ENCODE assay signal across 8 mouse cellular contexts in the genomic region with DNA sequence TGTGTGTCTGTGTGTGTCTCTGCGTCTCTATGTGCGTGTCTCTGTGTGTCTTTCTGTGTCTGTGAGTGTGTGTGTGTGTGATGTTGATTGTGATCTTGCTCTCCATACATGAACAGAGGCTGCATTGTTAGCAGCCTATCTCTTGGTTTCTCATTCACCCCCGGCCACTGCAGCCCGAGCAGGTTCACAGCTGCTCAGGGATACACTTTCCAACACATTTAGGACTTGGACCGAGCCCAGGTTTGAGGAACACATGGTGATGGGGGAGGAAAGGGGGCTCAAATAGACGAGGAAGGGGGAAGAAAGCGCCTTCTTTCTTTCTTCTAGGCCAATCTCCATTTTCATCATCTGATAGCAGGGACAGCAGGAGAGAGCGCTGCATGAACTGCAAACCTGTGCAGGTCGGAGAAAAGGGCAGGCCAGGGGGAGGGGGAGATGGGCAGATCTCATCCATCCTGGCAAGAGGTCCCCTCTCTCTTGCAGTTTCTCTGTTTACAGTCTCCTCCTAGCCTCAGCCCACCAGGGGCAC.
A peak's percentile ranks its signal among the peaks of the same experiment; 100 is the strongest.
DNase-seq lines count a peak whose midpoint lies in the region; ATAC-seq and TF ChIP-seq lines count a peak whose summit lies in the region.

No protein-coding gene starts in this region.

- no peak for ATAC-seq in lung, embryonic 16.5 days (ENCODE audit: low read depth)
- peak; percentile 41; the same call in 1 of the 2 replicates for ATAC-seq in hindbrain, postnatal 0 days
- no peak; the same call in 1 of the 2 replicates for ATAC-seq in neural tube, embryonic 14.5 days (ENCODE audit: low read depth)

- H3K4me1 ChIP-seq in lung, embryonic 16.5 days (replicated peaks; ENCODE audit: control insufficient read depth, insufficient read depth, low read length), result peaks cover 62% of the 10 kb centered on the region
- peaks cover 15% of the 10 kb centered on the region; the same call in 1 of the 2 replicates for H3K4me1 ChIP-seq in hindbrain, postnatal 0 days (ENCODE audit: insufficient read depth, low read length)
- peaks cover 14% of the 10 kb centered on the region for H3K4me1 ChIP-seq in neural tube, embryonic 14.5 days (ENCODE audit: control insufficient read depth, insufficient read depth, low read length)

- DNase-seq in gastrocnemius, postnatal 10 days, result peak; percentile 47
- no peak for DNase-seq in gastrocnemius, adult 18-20 months (ENCODE audit: low spot score)
- no peak for DNase-seq in lung, postnatal 25 days (ENCODE audit: low spot score)
- DNase-seq in hindbrain, postnatal 0 days (ENCODE audit: low spot score), result peak; percentile 64
- DNase-seq in urinary bladder, postnatal 36 days (ENCODE audit: low spot score in 2 of 2), result no peak
- DNase-seq in MN1 (ENCODE audit: low spot score), result no peak

- H3K9me3 ChIP-seq in lung, embryonic 16.5 days (ENCODE audit: control insufficient read depth, low read length), result no peaks in the 10 kb centered on the region
- no peaks in the 10 kb centered on the region for H3K9me3 ChIP-seq in hindbrain, postnatal 0 days (ENCODE audit: low read length)
- no peaks in the 10 kb centered on the region for H3K9me3 ChIP-seq in neural tube, embryonic 14.5 days (ENCODE audit: control insufficient read depth, low read length)

- H3K9ac ChIP-seq in lung, embryonic 16.5 days (ENCODE audit: low read length), result peak overlapping the region; percentile 27
- H3K9ac ChIP-seq in hindbrain, postnatal 0 days (replicated peaks; ENCODE audit: low read length), result no peak overlapping the region
- no peak overlapping the region for H3K9ac ChIP-seq in neural tube, embryonic 14.5 days (replicated peaks; ENCODE audit: low read depth, low read length)

- no peak overlapping the region for H3K4me3 ChIP-seq in lung, embryonic 16.5 days (ENCODE audit: low read length)
- H3K4me3 ChIP-seq in hindbrain, postnatal 0 days (ENCODE audit: low read length), result no peak overlapping the region
- no peak overlapping the region for H3K4me3 ChIP-seq in neural tube, embryonic 14.5 days (ENCODE audit: low read depth, low read length)

- H3K4me2 ChIP-seq in lung, embryonic 16.5 days (ENCODE audit: low read depth, low read length), result no peak overlapping the region
- H3K4me2 ChIP-seq in hindbrain, postnatal 0 days (ENCODE audit: low read depth, low read length), result peak overlapping the region; percentile 5; the same call in 1 of the 2 replicates
- H3K4me2 ChIP-seq in neural tube, embryonic 14.5 days (ENCODE audit: low read depth, low read length), result no peak overlapping the region

- WGBS in lung, embryonic 16.5 days, result 42% methylated on average over 9 of the region's 9 CpGs
- 38% methylated on average over 9 of the region's 9 CpGs for WGBS in hindbrain, postnatal 0 days
- WGBS in neural tube, embryonic 14.5 days, result 60% methylated on average over 9 of the region's 9 CpGs

- H3K36me3 ChIP-seq in lung, embryonic 16.5 days (ENCODE audit: control insufficient read depth, insufficient read depth, low read length), result no peaks in the 10 kb centered on the region
- no peaks in the 10 kb centered on the region for H3K36me3 ChIP-seq in hindbrain, postnatal 0 days (ENCODE audit: insufficient read depth, low read length)
- H3K36me3 ChIP-seq in neural tube, embryonic 14.5 days (ENCODE audit: control insufficient read depth, insufficient read depth, low read length), result no peaks in the 10 kb centered on the region

- TF ChIP-seq CTCF in hindbrain, postnatal 0 days (IDR thresholded peaks at IDR 0.05; ENCODE audit: low read depth), result no peak; the same call in 1 of the 2 replicates

- peak overlapping the region; percentile 76 for H3K27ac ChIP-seq in lung, embryonic 16.5 days (ENCODE audit: low read length)
- peak overlapping the region; percentile 80 for H3K27ac ChIP-seq in hindbrain, postnatal 0 days
- H3K27ac ChIP-seq in neural tube, embryonic 14.5 days (ENCODE audit: low read depth, low read length), result peak overlapping the region; percentile 34; the same call in 1 of the 2 replicates

- H3K27me3 ChIP-seq in lung, embryonic 16.5 days (ENCODE audit: control insufficient read depth, insufficient read depth, low read depth, low read length), result no peaks in the 10 kb centered on the region
- no peaks in the 10 kb centered on the region for H3K27me3 ChIP-seq in hindbrain, postnatal 0 days (ENCODE audit: insufficient read depth, low read length)
- H3K27me3 ChIP-seq in neural tube, embryonic 14.5 days (ENCODE audit: control insufficient read depth, insufficient read depth, low read length), result no peaks in the 10 kb centered on the region

Comparison
In these comparisons a context has a peak if more than half of its experiments do, and no peak if none do; other contexts are left out.
1. DNase-seq: peak in gastrocnemius, postnatal 10 days (single experiment) and hindbrain, postnatal 0 days (single experiment); none in gastrocnemius, adult 18-20 months (single experiment), lung, postnatal 25 days (single experiment), urinary bladder, postnatal 36 days (0 of 2) and MN1 (single experiment).
2. Peak in every context shown above with its lines, with median percentiles within 50 percentile points of each other: H3K27ac ChIP-seq.